Mouse (Mus musculus) heart, adult 2 months (tissue): Measurements from ENCODE around the gene 1600014C10Rik. TPM values are rescaled to one million over a fixed set of nuclear protein-coding genes. Genes with fewer than 3 reads are reported as not detected.

ENCODE experiments used
- DNase-seq, 2 experiments: peaks; one replicate each; pipeline ENCODE4 v3.0.0; 2021
- H3K27ac ChIP-seq: fragments of 200-600 bp; 2 replicates; pipeline ENCODE4 v1.8.1; 2022
- H3K27me3 ChIP-seq: fragments of 200-500 bp; 2 replicates; pipeline ENCODE4 v1.6.1; 2012; ENCODE audit warnings: mild to moderate bottlenecking, low read length, inconsistent platforms, mixed read lengths; ENCODE audit not compliant: control insufficient read depth, insufficient read depth
- H3K36me3 ChIP-seq: fragments of 200-500 bp; 2 replicates; pipeline ENCODE4 v1.6.1; 2012; ENCODE audit warnings: low read length, inconsistent platforms; ENCODE audit not compliant: control insufficient read depth, insufficient read depth
- H3K4me1 ChIP-seq: fragments of 200-500 bp; 2 replicates; pipeline ENCODE4 v1.6.1; 2011; ENCODE audit warnings: low read length; ENCODE audit not compliant: control insufficient read depth, insufficient read depth
- H3K4me3 ChIP-seq: fragments of 200-600 bp; 2 replicates; pipeline ENCODE4 v1.8.1; 2022
- H3K79me2 ChIP-seq: fragments of 200-500 bp; replicated peaks from 2 replicates; pipeline ENCODE4 v1.6.1; 2012; ENCODE audit warnings: mild to moderate bottlenecking, inconsistent platforms, low read length, moderate library complexity, mixed read lengths; ENCODE audit not compliant: control insufficient read depth, insufficient read depth
- H3K9ac ChIP-seq: fragments of 200-500 bp; 2 replicates; pipeline ENCODE4 v1.6.1; 2012; ENCODE audit warnings: low read depth, mild to moderate bottlenecking, control low read depth, inconsistent platforms, low read length, mixed read lengths
- CTCF ChIP-seq: fragments of 200-600 bp; IDR thresholded peaks from 2 replicates; pipeline ENCODE4 v1.8.1; 2022; ENCODE audit warnings: antibody characterized with exemption, mild to moderate bottlenecking, moderate library complexity
- EP300 ChIP-seq: fragments of 200-500 bp; IDR thresholded peaks from 2 replicates; pipeline ENCODE4 v1.6.1; 2011; ENCODE audit warnings: low read depth, low read length, control low read depth; ENCODE audit not compliant: insufficient read depth
- POLR2A ChIP-seq: fragments of 200-500 bp; IDR thresholded peaks from 2 replicates; pipeline ENCODE4 v1.6.1; 2011; ENCODE audit warnings: mild to moderate bottlenecking, low read depth, low read length, control low read depth; ENCODE audit not compliant: insufficient read depth
- WGBS: fragments of 180-500 bp; shearing (Covaris S2); methylation state at CpG from one replicate; pipeline ENCODE4 v1.1.7; 2018; 5-methylcytosine and 5-hydroxymethylcytosine counted together
- intact Hi-C: fragments of 180-260 bp; cut with DNase I; formaldehyde crosslinking; loops from one replicate; pipeline ENCODE4 v1.15.1; 2025
- polyA plus RNA-seq: library from polyadenylated mRNA; depleted of rRNA; stranded (reverse); fragments of >200 nt; gene quantifications from 2 replicates; pipeline ENCODE4 v1.2.3, GENCODE M21; 2012
- total RNA-seq, 2 experiments: library from RNA; stranded (reverse); gene quantifications; 2 replicates each; pipeline ENCODE4 v1.2.3; 2021

The 1600014C10Rik gene
- total and polyA plus RNA-seq, 3 experiments: 29.3 to 32.0 (median 31.6) TPM

DNA sequence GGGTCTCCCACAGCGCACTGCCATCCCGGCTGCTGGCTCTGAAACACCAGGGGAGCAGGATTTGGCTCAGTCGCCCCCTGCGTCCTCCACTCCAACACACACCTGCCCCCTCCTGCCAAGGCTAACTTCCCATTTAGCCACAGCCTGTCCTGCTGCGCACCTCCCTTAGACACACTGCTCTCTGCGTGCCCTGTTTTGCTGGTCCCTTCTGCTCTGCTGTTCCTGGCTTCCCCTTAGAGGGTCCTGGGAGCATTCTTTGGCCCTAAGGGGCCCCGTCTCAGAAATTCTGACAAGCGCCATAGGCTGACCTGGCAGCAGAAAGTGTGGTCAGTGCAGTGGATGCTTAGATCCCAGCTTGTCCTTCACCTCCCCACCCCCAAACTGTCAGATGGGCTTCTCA is 8.1 kb downstream of the 1600014C10Rik start:
- no peak overlapping the region for H3K27ac ChIP-seq
- no peak for DNase-seq

DNA sequence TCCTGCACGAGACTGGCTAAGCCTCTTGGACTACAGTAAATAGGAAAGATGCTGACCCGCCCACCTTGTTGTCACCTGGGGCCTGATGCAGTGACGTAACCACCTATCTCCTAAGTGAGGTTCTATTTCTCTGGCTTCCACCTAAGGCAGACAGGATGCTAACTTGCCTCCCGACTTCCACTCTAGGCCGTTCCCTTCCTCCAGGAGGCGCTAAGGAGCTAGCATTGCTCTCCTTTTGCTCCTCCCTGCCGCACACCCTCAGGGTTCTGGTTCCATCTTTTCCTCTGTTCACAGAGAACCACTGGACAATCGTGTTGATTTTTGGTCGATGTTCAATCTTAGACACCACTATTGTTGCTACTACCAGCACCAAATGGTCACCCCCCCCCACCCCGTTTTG is 8.6 kb downstream of the 1600014C10Rik start:
- no peak for DNase-seq
- 57% methylated on average over 10 of the region's 10 CpGs for WGBS
- no peak overlapping the region for H3K27ac ChIP-seq
- H3K9ac ChIP-seq: no peak overlapping the region
- no peak for TF ChIP-seq EP300
- peak; percentile 47 for TF ChIP-seq CTCF
- no peaks in the 10 kb centered on the region; the same call in none of the 2 replicates for H3K4me1 ChIP-seq
- H3K79me2 ChIP-seq: no peaks in the 10 kb centered on the region
- H3K27me3 ChIP-seq: no peaks in the 10 kb centered on the region
- intact Hi-C loops: no loop called here
- no peaks in the 10 kb centered on the region for H3K36me3 ChIP-seq
- no peak overlapping the region for H3K4me3 ChIP-seq

More for the DNA sequence above, 8.1 kb downstream of the 1600014C10Rik start:
- Histone ChIP-seq H3K4me3 (no peak overlapping the region), H3K79me2 (no peaks in the 10 kb centered on the region), H3K36me3 (no peaks in the 10 kb centered on the region), H3K4me1 (no peaks in the 10 kb centered on the region; the same call in none of the 2 replicates), H3K27me3 (no peaks in the 10 kb centered on the region), H3K9ac (no peak overlapping the region)
- 87% methylated on average over 8 of the region's 8 CpGs for WGBS
- intact Hi-C loops: no loop called here
- TF ChIP-seq POLR2A: no peak
- no peak for TF ChIP-seq EP300
- no peak for TF ChIP-seq CTCF

DNA sequence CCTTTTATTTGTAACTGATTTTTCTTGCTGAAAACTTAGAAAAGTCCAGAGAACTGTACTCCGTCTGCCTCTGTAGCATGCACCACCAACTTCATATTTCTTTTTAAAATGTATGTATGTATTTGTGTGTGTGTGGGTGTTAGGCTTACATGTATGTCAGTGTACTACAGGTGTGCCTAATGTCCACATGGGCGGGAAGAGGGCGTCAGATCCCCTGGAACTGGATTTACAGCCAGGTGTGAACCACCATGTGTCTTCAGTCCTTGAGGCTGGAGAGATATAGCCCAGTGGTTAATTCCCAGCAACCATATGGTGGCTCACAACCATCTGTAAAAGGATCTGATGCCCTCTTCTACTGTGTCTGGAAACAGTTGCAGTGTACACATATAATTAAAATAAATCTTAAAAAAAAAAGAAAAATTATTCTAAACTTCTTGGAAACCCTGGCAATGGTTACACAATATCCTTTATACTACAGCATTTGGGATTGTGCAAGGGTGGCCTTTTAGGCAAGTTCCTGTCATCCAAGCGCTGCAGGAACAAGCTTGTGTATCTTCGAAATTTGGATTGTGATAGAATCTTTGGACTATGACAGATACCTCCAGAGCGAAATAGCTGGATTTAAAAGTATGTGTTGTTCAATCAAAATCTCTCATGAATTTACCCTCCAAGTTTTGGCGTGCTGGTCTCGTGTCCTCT is 17.0 kb downstream of the 1600014C10Rik start:
- Histone ChIP-seq H3K27me3 (no peaks in the 10 kb centered on the region), H3K4me1 (no peaks in the 10 kb centered on the region; the same call in 1 of the 2 replicates), H3K79me2 (no peaks in the 10 kb centered on the region), H3K9ac (no peak overlapping the region), H3K27ac (no peak overlapping the region), H3K4me3 (no peak overlapping the region), H3K36me3 (no peaks in the 10 kb centered on the region)
- no peak for DNase-seq
- 63% methylated on average over 8 of the region's 8 CpGs for WGBS
- TF ChIP-seq POLR2A: no peak
- no peak for TF ChIP-seq CTCF
- intact Hi-C loops: loop anchor here (5.0 kb wide), 1 partner anchor 67 kb away; no protein-coding TSS in a partner anchor

DNA sequence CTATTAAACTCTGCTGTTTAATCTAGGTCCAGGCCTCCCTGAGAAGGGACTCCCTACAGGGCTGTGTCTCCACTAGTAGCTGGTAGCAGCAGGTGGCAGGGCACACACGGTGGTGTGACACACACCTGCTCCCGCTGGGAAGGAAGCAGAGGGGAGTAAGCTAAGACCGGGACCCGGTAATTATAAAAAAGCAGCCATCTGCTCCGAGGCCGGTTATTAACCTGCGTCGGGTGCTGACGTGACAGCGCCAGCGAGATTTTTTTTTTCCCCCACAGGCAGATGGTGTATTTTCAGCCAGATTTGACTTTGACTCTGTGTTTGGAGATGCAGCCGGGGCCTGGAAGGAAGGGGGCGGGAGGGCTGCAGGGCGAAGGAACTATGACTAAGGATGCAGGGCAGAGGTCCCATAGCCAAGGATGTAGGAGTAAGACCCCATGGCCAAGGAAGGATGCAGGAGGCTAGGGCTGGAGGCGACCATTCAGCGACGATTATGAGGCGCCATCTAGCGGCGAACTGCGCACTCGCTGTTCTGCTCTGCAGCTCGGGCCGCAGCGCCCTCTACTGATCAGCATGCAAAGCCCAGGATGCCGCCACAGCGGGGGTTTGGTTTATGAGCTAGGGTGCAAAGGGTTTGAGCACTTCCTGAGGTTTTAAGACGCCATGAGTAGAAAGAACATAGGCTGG is 17.7 kb downstream of the 1600014C10Rik start:
- H3K9ac ChIP-seq: no peak overlapping the region
- TF ChIP-seq CTCF (no peak; the same call in 1 of the 2 replicates), EP300 (peak; percentile 94), POLR2A (no peak)
- no peaks in the 10 kb centered on the region for H3K27me3 ChIP-seq
- H3K27ac ChIP-seq: no peak overlapping the region
- DNase-seq: peak; percentile 83 to 91
- intact Hi-C loops: loop anchor here (1.0 to 5.0 kb wide), 2 partner anchors 18 to 67 kb away; no protein-coding TSS in a partner anchor
- H3K36me3 ChIP-seq: no peaks in the 10 kb centered on the region
- 3% methylated on average over 28 of the region's 28 CpGs for WGBS
- no peaks in the 10 kb centered on the region; the same call in 1 of the 2 replicates for H3K4me1 ChIP-seq
- H3K4me3 ChIP-seq: no peak overlapping the region
- no peaks in the 10 kb centered on the region for H3K79me2 ChIP-seq

DNA sequence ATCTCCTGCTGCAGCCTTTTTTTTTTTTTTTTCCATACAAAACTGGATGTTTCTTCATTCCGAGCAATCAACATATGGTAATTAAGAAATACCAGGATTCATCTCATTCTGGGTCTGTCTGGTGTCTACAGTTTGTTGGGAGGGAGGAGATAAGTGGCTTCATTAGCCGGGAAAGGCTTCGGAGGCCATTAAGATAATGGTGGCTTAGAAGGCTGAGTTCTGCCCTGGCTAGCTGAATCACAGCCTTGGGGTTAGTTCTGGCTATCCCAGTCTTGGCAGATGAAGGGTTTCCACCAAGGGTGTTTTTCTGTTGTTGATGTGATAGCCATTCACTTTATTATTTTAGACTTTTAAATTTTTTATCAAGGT is 18.3 kb downstream of the 1600014C10Rik start:
- intact Hi-C loops: loop anchor here (1.0 to 5.0 kb wide), 2 partner anchors 19 to 66 kb away; no protein-coding TSS in a partner anchor
- no peaks in the 10 kb centered on the region; the same call in 1 of the 2 replicates for H3K4me1 ChIP-seq
- no peak overlapping the region for H3K27ac ChIP-seq
- H3K36me3 ChIP-seq: no peaks in the 10 kb centered on the region
- H3K27me3 ChIP-seq: no peaks in the 10 kb centered on the region
- DNase-seq: no peak
- TF ChIP-seq POLR2A: no peak
- TF ChIP-seq EP300: no peak
- no peak; the same call in 1 of the 2 replicates for TF ChIP-seq CTCF
- H3K9ac ChIP-seq: no peak overlapping the region
- 27% methylated on average over 3 of the region's 3 CpGs for WGBS
- no peaks in the 10 kb centered on the region for H3K79me2 ChIP-seq
- no peak overlapping the region for H3K4me3 ChIP-seq

DNA sequence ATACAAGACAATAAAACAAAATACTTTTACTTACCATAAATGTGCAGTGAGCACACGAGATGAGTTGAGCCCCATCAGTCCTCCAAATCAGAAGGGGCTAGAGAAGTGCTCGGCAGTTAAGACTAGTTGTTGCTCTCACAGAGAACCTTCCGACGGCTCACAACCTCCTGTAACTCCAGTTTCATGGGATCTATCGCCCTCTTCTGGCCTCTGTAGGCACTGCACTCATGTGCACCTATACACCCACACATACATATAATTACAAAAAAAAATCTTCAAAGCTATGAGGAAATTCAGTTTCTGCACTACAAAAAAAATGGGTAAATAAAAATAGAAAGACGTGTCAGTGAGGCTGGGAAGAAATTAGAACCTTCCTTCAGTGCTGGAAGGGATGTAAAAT is 21.3 kb downstream of the 1600014C10Rik start:
- DNase-seq: no peak
- H3K27me3 ChIP-seq: no peaks in the 10 kb centered on the region
- H3K4me1 ChIP-seq: no peaks in the 10 kb centered on the region; the same call in 1 of the 2 replicates
- no peaks in the 10 kb centered on the region for H3K36me3 ChIP-seq
- peak; percentile 39 for TF ChIP-seq CTCF
- TF ChIP-seq EP300: no peak
- no peak overlapping the region for H3K4me3 ChIP-seq
- WGBS: 85% methylated on average over 6 of the region's 6 CpGs
- H3K27ac ChIP-seq: no peak overlapping the region
- intact Hi-C loops: loop anchor here (5.0 kb wide), 1 partner anchor 63 kb away; no protein-coding TSS in a partner anchor
- no peak overlapping the region for H3K9ac ChIP-seq
- no peaks in the 10 kb centered on the region for H3K79me2 ChIP-seq
